Mouse (Mus musculus) heart, postnatal 0 days (tissue): ENCODE data around the gene Ep300. TPM values are rescaled to one million over a fixed set of nuclear protein-coding genes. Genes with fewer than 3 reads are reported as not detected.

Source experiments
- ATAC-seq: fragments of 200-750 bp; cut with Nextera tagmentation; 2 replicates; pipeline ENCODE4 v1.8.0; 2017; ENCODE audit warnings: low read depth, moderate number of reproducible peaks, moderate library complexity; ENCODE audit not compliant: insufficient read depth
- DNase-seq: peaks from one replicate; pipeline ENCODE4 v3.0.0-alpha.2; 2016; ENCODE audit warnings: low spot score
- H3K27ac ChIP-seq: fragments of 300-500 bp; sonication (generic); 2 replicates; pipeline ENCODE4 v1.5.1; 2014; ENCODE audit warnings: low read depth, mild to moderate bottlenecking
- H3K27me3 ChIP-seq: fragments of 300-500 bp; sonication (generic); 2 replicates; pipeline ENCODE4 v1.6.1; 2014; ENCODE audit warnings: low read length, mixed read lengths; ENCODE audit not compliant: control insufficient read depth, insufficient read depth
- H3K36me3 ChIP-seq: fragments of 300-500 bp; sonication (generic); replicated peaks from 2 replicates; pipeline ENCODE4 v1.6.1; 2014; ENCODE audit warnings: low read length, mixed read lengths; ENCODE audit not compliant: control insufficient read depth, insufficient read depth
- H3K4me1 ChIP-seq: fragments of 300-500 bp; sonication (generic); 2 replicates; pipeline ENCODE4 v1.6.1; 2014; ENCODE audit warnings: antibody characterized with exemption; ENCODE audit not compliant: control insufficient read depth, insufficient read depth
- H3K4me2 ChIP-seq: fragments of 300-500 bp; sonication (generic); 2 replicates; pipeline ENCODE4 v1.6.1; 2014; ENCODE audit warnings: low read depth, mild to moderate bottlenecking, low read length, moderate library complexity
- H3K4me3 ChIP-seq: fragments of 300-500 bp; sonication (generic); 2 replicates; pipeline ENCODE4 v1.5.1; 2014; ENCODE audit warnings: low read depth, low read length
- H3K9ac ChIP-seq: fragments of 300-500 bp; sonication (generic); replicated peaks from 2 replicates; pipeline ENCODE4 v1.6.1; 2014; ENCODE audit warnings: low read depth, low read length, mixed read lengths
- H3K9me3 ChIP-seq: fragments of 300-500 bp; sonication (generic); replicated peaks from 2 replicates; pipeline ENCODE4 v1.6.1; 2016; ENCODE audit warnings: low read length; ENCODE audit not compliant: control insufficient read depth
- CTCF ChIP-seq: IDR thresholded peaks from 2 replicates; pipeline ENCODE4 v1.5.1; 2016; ENCODE audit warnings: antibody characterized with exemption, control low read depth, low read depth
- EP300 ChIP-seq: IDR thresholded peaks from 2 replicates; pipeline ENCODE4 v1.6.1; 2016; ENCODE audit warnings: antibody characterized with exemption, low read depth
- WGBS: fragments of 180-500 bp; shearing (Covaris S2); extraction: QIAGEN DNeasy Blood & Tissue Kit; methylation state at CpG from one replicate; pipeline ENCODE4 v1.1.7; 2014; 5-methylcytosine and 5-hydroxymethylcytosine counted together
- polyA plus RNA-seq: library from polyadenylated mRNA; unstranded; fragments of >200 nt; fragmentation: Nextera tagmentation; extraction: Ambion mirVana; gene quantifications from 2 replicates; pipeline ENCODE4 v1.2.1, GENCODE M21; 2015
- total RNA-seq: library from RNA; depleted of rRNA; stranded (reverse); fragments of >200 nt; gene quantifications from 2 replicates; pipeline ENCODE4 v1.2.3, GENCODE M21; 2014; ENCODE audit warnings: low replicate concordance

The Ep300 gene
- total and polyA plus RNA-seq, 2 experiments from 2014 or later = 5.6 to 38.5 TPM

- H3K27ac ChIP-seq = no peak overlapping the region
- ATAC-seq = no peak
- no peak overlapping the region for H3K4me3 ChIP-seq
- no peaks in the 10 kb centered on the region for H3K27me3 ChIP-seq
- 0 out of 2 replicates have a peak, but pooled peaks cover 3% of the 10 kb centered on the region for H3K9me3 ChIP-seq
- H3K4me2 ChIP-seq = no peak overlapping the region
- no peaks in the 10 kb centered on the region for H3K4me1 ChIP-seq
- no peaks in the 10 kb centered on the region for H3K36me3 ChIP-seq
- DNase-seq = no peak
- TF ChIP-seq CTCF (no peak), EP300 (no peak)
- 78% methylated on average over 5 of the region's 5 CpGs for WGBS
- no peak overlapping the region for H3K9ac ChIP-seq
These were observed 39.6 kb upstream of the Ep300 start for GRCm38 (mm10) chr15:81545387-81546176.

- DNase-seq (no peak), ATAC-seq (no peak)
- Histone ChIP-seq H3K4me1 (no peaks in the 10 kb centered on the region), H3K36me3 (no peaks in the 10 kb centered on the region), H3K4me3 (no peak overlapping the region), H3K27me3 (no peaks in the 10 kb centered on the region), H3K9ac (no peak overlapping the region), H3K27ac (no peak overlapping the region), H3K9me3 (no peaks in the 10 kb centered on the region), H3K4me2 (no peak overlapping the region)
- TF ChIP-seq CTCF = no peak
- TF ChIP-seq EP300 = no peak
- WGBS = 79% methylated on average over 1 of the region's 1 CpGs
These were observed 31.7 kb upstream of the Ep300 start for GRCm38 (mm10) chr15:81553455-81553854.

DNA sequence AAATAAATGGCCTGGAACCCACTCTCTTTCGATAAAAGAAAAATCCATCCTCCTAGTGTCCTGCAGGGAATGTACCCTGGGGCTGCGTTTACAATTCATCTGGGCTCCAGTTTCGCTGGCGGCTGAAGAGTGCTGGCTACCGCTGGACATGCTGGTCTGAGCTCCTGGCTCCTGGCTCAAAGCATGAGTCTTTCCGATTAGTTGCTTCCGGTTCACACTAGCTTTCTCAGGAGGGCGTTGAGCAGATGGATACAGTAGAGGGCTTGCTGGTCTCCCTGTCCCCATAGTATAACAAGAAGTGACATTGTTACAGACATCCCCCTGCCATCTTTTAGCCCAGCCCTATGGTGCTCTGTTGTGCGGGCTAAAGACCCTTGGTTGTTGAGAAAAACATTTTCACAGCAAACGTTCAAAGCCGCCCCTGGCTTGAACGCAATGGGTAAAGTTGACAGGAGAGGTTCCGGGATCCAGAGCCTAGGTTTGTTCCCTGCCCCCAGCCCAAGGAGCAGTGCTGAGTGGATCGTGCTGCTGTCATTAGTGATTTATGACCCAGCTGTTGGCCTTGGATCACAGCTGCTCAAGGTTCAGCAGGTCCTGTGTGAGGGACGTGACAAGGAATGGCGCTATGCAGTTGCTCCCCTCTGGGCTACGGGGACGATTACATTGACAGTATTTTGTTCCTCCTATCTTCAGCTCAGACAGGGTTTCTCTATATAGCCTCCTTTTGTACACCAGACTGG lies 30.4 kb upstream of the Ep300 start:
- no peak overlapping the region for H3K4me2 ChIP-seq
- WGBS = 60% methylated on average over 18 of the region's 18 CpGs
- ATAC-seq (no peak), DNase-seq (no peak)
- no peaks in the 10 kb centered on the region for H3K4me1 ChIP-seq
- H3K27me3 ChIP-seq = no peaks in the 10 kb centered on the region
- H3K4me3 ChIP-seq = no peak overlapping the region
- no peak overlapping the region for H3K27ac ChIP-seq
- TF ChIP-seq EP300 (no peak), CTCF (no peak)
- H3K9me3 ChIP-seq = no peaks in the 10 kb centered on the region
- H3K36me3 ChIP-seq = no peaks in the 10 kb centered on the region
- H3K9ac ChIP-seq = no peak overlapping the region

- WGBS = 77% methylated on average over 3 of the region's 3 CpGs
- DNase-seq (no peak), ATAC-seq (no peak)
- H3K9ac ChIP-seq = no peak overlapping the region
- H3K36me3 ChIP-seq = no peaks in the 10 kb centered on the region
- H3K27me3 ChIP-seq = no peaks in the 10 kb centered on the region
- H3K27ac ChIP-seq = no peak overlapping the region
- no peak overlapping the region for H3K4me2 ChIP-seq
- no peak overlapping the region for H3K4me3 ChIP-seq
- TF ChIP-seq EP300 = no peak
- no peak for TF ChIP-seq CTCF
- H3K9me3 ChIP-seq = no peaks in the 10 kb centered on the region
- no peaks in the 10 kb centered on the region for H3K4me1 ChIP-seq
These were observed 29.2 kb upstream of the Ep300 start for GRCm38 (mm10) chr15:81555986-81556385.

- no peak for DNase-seq
- Histone ChIP-seq H3K27me3 (no peaks in the 10 kb centered on the region), H3K4me3 (no peak overlapping the region), H3K36me3 (no peaks in the 10 kb centered on the region), H3K4me1 (no peaks in the 10 kb centered on the region), H3K27ac (no peak overlapping the region), H3K4me2 (no peak overlapping the region), H3K9me3 (no peaks in the 10 kb centered on the region), H3K9ac (no peak overlapping the region)
- ATAC-seq = no peak
- no peak for TF ChIP-seq CTCF
- no peak for TF ChIP-seq EP300
- WGBS = 31% methylated on average over 3 of the region's 3 CpGs
These were observed 23.6 kb upstream of the Ep300 start for GRCm38 (mm10) chr15:81561501-81561900.
